In genomic region chr7:47008168-47008993, GRCm38 (mm10) we compare ENCODE assay signal across 8 mouse cellular contexts. TPM values are rescaled to one million over a fixed set of nuclear protein-coding genes. Genes with fewer than 3 reads are reported as not detected.
DNase-seq lines count a peak whose midpoint lies in the region; ATAC-seq lines count a peak whose summit lies in the region.

Spty2d1 (minus strand) TSS chr7:47008411.

- peak; percentile 97 for ATAC-seq in hindbrain, embryonic 16.5 days

- under 1% methylated on average over 53 of the region's 57 CpGs for WGBS in hindbrain, embryonic 16.5 days
- WGBS in macrophage (ENCODE audit: missing documents), result under 1% methylated on average over 42 of the region's 57 CpGs

- H3K36me3 ChIP-seq in hindbrain, embryonic 16.5 days (ENCODE audit: control insufficient read depth, insufficient read depth, low read length), result no peaks in the 10 kb centered on the region
- H3K36me3 ChIP-seq in macrophage (ENCODE audit: inconsistent target), result no peaks in the 10 kb centered on the region

- H3K9ac ChIP-seq in hindbrain, embryonic 16.5 days (ENCODE audit: low read depth, low read length), result peak within 1 kb of the TSS; percentile 74

- H3K4me1 ChIP-seq in hindbrain, embryonic 16.5 days (ENCODE audit: control insufficient read depth, insufficient read depth, low read depth, low read length), result peaks cover 31% of the 10 kb centered on the region

- peak within 1 kb of the TSS; percentile 86 for H3K4me2 ChIP-seq in hindbrain, embryonic 16.5 days (ENCODE audit: low read length)

- H3K4me3 ChIP-seq in hindbrain, embryonic 16.5 days (ENCODE audit: low read length), result peak within 1 kb of the TSS; percentile 65
- peak within 1 kb of the TSS; percentile 84 for H3K4me3 ChIP-seq in macrophage (ENCODE audit: inconsistent target)

- H3K27me3 ChIP-seq in hindbrain, embryonic 16.5 days (replicated peaks; ENCODE audit: control insufficient read depth, insufficient read depth, low read length), result no peaks in the 10 kb centered on the region

- peak within 1 kb of the TSS; percentile 88 for H3K27ac ChIP-seq in hindbrain, embryonic 16.5 days (ENCODE audit: low read depth, low read length)
- peak within 1 kb of the TSS; percentile 89 for H3K27ac ChIP-seq in macrophage

- peaks cover 55% of the 10 kb centered on the region for H3K79me2 ChIP-seq in macrophage (ENCODE audit: inconsistent target)

- peak; percentile 85 for DNase-seq in WW6 (ENCODE audit: low read depth, low spot score)
- DNase-seq in cerebellum, postnatal 4 days (ENCODE audit: low spot score in 2 of 2), result peak; percentile 94 to 99
- peak; percentile 99 for DNase-seq in gastrocnemius, adult 18-20 months (ENCODE audit: low spot score)
- peak; percentile 99 for DNase-seq in left cerebral cortex, adult 18-20 months (ENCODE audit: low spot score in 2 of 2)
- peak; percentile 99 for DNase-seq in right cerebral cortex, adult 18-20 months
- DNase-seq in urinary bladder, postnatal 10 days (ENCODE audit: low spot score), result peak; percentile 94

- no peaks in the 10 kb centered on the region for H3K9me3 ChIP-seq in hindbrain, embryonic 16.5 days (ENCODE audit: control insufficient read depth, low read length)

RNA-seq across cellular contexts. Expression of gene Spty2d1, which starts in this region (rescaled TPM):
- total RNA-seq in gastrocnemius, adult 18-20 months (2021), result 1 to 10 TPM; 4.5 to 4.7 TPM
- polyA plus RNA-seq in hindbrain, embryonic 16.5 days (2015; fragmentation: Nextera tagmentation; extraction: Ambion mirVana), result 7.4 and 8.0 TPM in 2 replicates
- 10 to 100 TPM; 17.4 to 20.2 TPM for total RNA-seq in left cerebral cortex, adult 18-20 months (2021)
- 100 to 1,000 TPM in 1 of 26 experiments, 10 to 100 TPM in 25; 22.0 to 116 (median 41.8) TPM for total RNA-seq in macrophage (2018; cell fraction: chromatin; rRNA removed)
- 10 to 100 TPM; 22.3 to 51.1 (median 30.6) TPM for total RNA-seq in macrophage (2018; cell fraction: cytosol; rRNA removed)
- 10 to 100 TPM; 29.4 to 62.6 (median 40.1) TPM for total RNA-seq in macrophage (2018; cell fraction: nucleus; rRNA removed)
- polyA plus RNA-seq in macrophage (2018), result 14.1 to 25.5 TPM (median 17.6 TPM) in 3 replicates

Comparison
In these comparisons a context has a peak if more than half of its experiments do, and no peak if none do; other contexts are left out.
1. Peak in every context shown above with its lines: DNase-seq, ATAC-seq, H3K4me3 ChIP-seq and H3K27ac ChIP-seq.